Mouse (Mus musculus) ES-E14 (cell line): Measurements from ENCODE around the gene Pid1.

ENCODE experiments used
- CHD2 ChIP-seq: IDR thresholded peaks from 2 replicates; pipeline ENCODE4 v1.6.1; 2014; ENCODE audit warnings: mild to moderate bottlenecking, low read depth, low read length, inconsistent platforms
- HCFC1 ChIP-seq: IDR thresholded peaks from 2 replicates; pipeline ENCODE4 v1.6.1; 2012; ENCODE audit warnings: low read length, inconsistent platforms, borderline replicate concordance; ENCODE audit not compliant: insufficient read depth
- MAFK ChIP-seq: IDR thresholded peaks from 2 replicates; pipeline ENCODE4 v1.6.1; 2014; ENCODE audit warnings: mild to moderate bottlenecking, low read depth, low read length, inconsistent platforms; ENCODE audit not compliant: insufficient read depth
- ZC3H11A ChIP-seq: IDR thresholded peaks from 2 replicates; pipeline ENCODE4 v1.6.1; 2012; ENCODE audit warnings: low read depth, mild to moderate bottlenecking, inconsistent platforms, low read length, borderline replicate concordance

DNA sequence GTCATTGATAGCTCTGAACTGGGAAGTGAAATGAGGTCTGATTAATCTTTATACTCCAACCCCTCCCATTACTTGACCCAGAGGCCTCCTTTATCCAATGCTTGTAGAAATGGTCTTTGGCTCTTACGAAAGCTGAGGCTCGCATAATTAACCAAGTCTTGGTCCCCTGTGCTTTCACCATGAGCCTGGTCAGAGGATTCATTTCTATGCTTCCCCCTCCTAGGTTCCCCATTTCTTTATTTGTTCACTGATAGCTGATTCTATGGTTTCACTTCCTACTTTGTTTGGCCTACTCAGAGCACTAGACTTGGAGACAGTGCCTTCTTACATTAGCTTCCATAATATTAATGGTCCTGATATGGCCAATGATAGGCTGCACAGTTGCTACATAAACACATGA is 13.7 kb downstream of the Pid1 start:
- TF ChIP-seq ZC3H11A (no peak), CHD2 (no peak), MAFK (no peak), HCFC1 (no peak)
